Mouse (Mus musculus) spleen, adult 2 months (tissue): ENCODE measurements around the gene Adcy7.

Experiments
- CTCF ChIP-seq: fragments of 200-500 bp; IDR thresholded peaks from 2 replicates; pipeline ENCODE4 v1.5.1; 2011; ENCODE audit warnings: mild to moderate bottlenecking, inconsistent platforms; ENCODE audit not compliant: insufficient read depth, insufficient read length, insufficient replicate concordance; ENCODE audit errors: extremely low read depth
- POLR2A ChIP-seq: fragments of 200-500 bp; IDR thresholded peaks from 2 replicates; pipeline ENCODE4 v1.6.1; 2011; ENCODE audit warnings: low read depth, low read length, inconsistent platforms

- TF ChIP-seq CTCF: no peak
- no peak for TF ChIP-seq POLR2A
These were observed 49.2 kb downstream of the Adcy7 start for GRCm38 (mm10) chr8:88321387-88321786.
